Mouse (Mus musculus) spleen, adult 2 months (tissue): Measurements from ENCODE around the gene Rhox2f. TPM values are rescaled to one million over a fixed set of nuclear protein-coding genes. Genes with fewer than 3 reads are reported as not detected.
"Not testable (repeated sequence)": the region's sequence is repeated elsewhere in the genome, so short reads cannot be mapped to it uniquely, and the experiment has no call there.

Source experiments
- DNase-seq, 2 experiments: peaks; one replicate each; pipeline versions ENCODE4 v3.0.0 to v3.0.0-alpha.2; 2012 to 2021; ENCODE audit warnings: low spot score in 2 of 2, low read depth in 1 of 2
- H3K27ac ChIP-seq: fragments of 200-500 bp; 2 replicates; pipeline ENCODE4 v1.5.1; 2012; ENCODE audit warnings: low read length, inconsistent platforms; ENCODE audit not compliant: insufficient read depth
- H3K27me3 ChIP-seq: fragments of 200-500 bp; 2 replicates; pipeline ENCODE4 v1.6.1; 2012; ENCODE audit warnings: mild to moderate bottlenecking, moderate library complexity, low read length, inconsistent platforms; ENCODE audit not compliant: control insufficient read depth, insufficient read depth
- H3K36me3 ChIP-seq: fragments of 200-500 bp; 2 replicates; pipeline ENCODE4 v1.6.1; 2012; ENCODE audit warnings: mild to moderate bottlenecking, low read length, inconsistent platforms; ENCODE audit not compliant: control insufficient read depth, insufficient read depth
- H3K4me1 ChIP-seq: fragments of 200-500 bp; 2 replicates; pipeline ENCODE4 v1.6.1; 2011; ENCODE audit warnings: inconsistent platforms; ENCODE audit not compliant: control insufficient read depth, insufficient read depth, insufficient read length
- H3K4me3 ChIP-seq: fragments of 200-500 bp; 2 replicates; pipeline ENCODE4 v1.5.1; 2011; ENCODE audit warnings: mild to moderate bottlenecking, inconsistent platforms; ENCODE audit not compliant: insufficient read depth, insufficient read length; ENCODE audit errors: extremely low read depth
- WGBS: fragments of 180-500 bp; shearing (Covaris S2); methylation state at CpG from one replicate; pipeline ENCODE4 v1.1.7; 2018; 5-methylcytosine and 5-hydroxymethylcytosine counted together
- polyA plus RNA-seq: library from polyadenylated mRNA; depleted of rRNA; stranded (reverse); fragments of >200 nt; gene quantifications from 2 replicates; pipeline ENCODE4 v1.2.3, GENCODE M21; 2012; rRNA removed

Rhox2f gene
- polyA plus RNA-seq, result not detected in 2 replicates

GRCm38 (mm10) chrX:37571105-37571504 is at the start of gene Rhox2f:
Gene Rhox2f (plus strand): TSS chrX:37571405.
- not testable (repeated sequence) for H3K27me3 ChIP-seq, H3K36me3 ChIP-seq, H3K27ac ChIP-seq, DNase-seq, H3K4me3 ChIP-seq, H3K4me1 ChIP-seq
- WGBS, result 90% methylated on average over 8 of the region's 8 CpGs

GRCm38 (mm10) chrX:37530152-37530551 is 41.1 kb upstream of the Rhox2f start, which contains the start of gene Rhox2e:
Gene Rhox2e (plus strand): TSS chrX:37530452.
- H3K27ac ChIP-seq, H3K4me1 ChIP-seq, H3K4me3 ChIP-seq, H3K27me3 ChIP-seq, H3K36me3 ChIP-seq, DNase-seq: not testable (repeated sequence)
- WGBS, result 97% methylated on average over 3 of the region's 8 CpGs

- H3K27ac ChIP-seq, H3K36me3 ChIP-seq, DNase-seq, H3K27me3 ChIP-seq, H3K4me3 ChIP-seq, H3K4me1 ChIP-seq: not testable (repeated sequence)
- WGBS, result 100% methylated on average over 1 of the region's 4 CpGs
These were observed 29.5 kb upstream of the Rhox2f start, which contains the start of gene Rhox3e for GRCm38 (mm10) chrX:37541719-37542118. Gene Rhox3e (plus strand): TSS chrX:37542019.

GRCm38 (mm10) chrX:37557112-37557511 is 14.1 kb upstream of the Rhox2f start, which contains the start of gene Rhox4e:
Gene Rhox4e (plus strand): TSS chrX:37557412.
- not testable (repeated sequence) for H3K4me1 ChIP-seq, H3K4me3 ChIP-seq, DNase-seq, H3K27me3 ChIP-seq, H3K27ac ChIP-seq, H3K36me3 ChIP-seq
- 91% methylated on average over 10 of the region's 18 CpGs for WGBS

GRCm38 (mm10) chrX:37572638-37573037 is 1.4 kb downstream of the Rhox2f start:
- H3K27me3 ChIP-seq, H3K4me3 ChIP-seq, H3K4me1 ChIP-seq, DNase-seq, H3K27ac ChIP-seq, H3K36me3 ChIP-seq: not testable (repeated sequence)
- WGBS, result 58% methylated on average over 2 of the region's 2 CpGs

- H3K27ac ChIP-seq, H3K27me3 ChIP-seq, H3K4me3 ChIP-seq, H3K4me1 ChIP-seq, H3K36me3 ChIP-seq, DNase-seq: not testable (repeated sequence)
These were observed 9.5 kb downstream of the Rhox2f start, which contains the start of gene Rhox3f for GRCm38 (mm10) chrX:37580692-37581091. Gene Rhox3f (plus strand): TSS chrX:37580992.

- H3K4me3 ChIP-seq, H3K36me3 ChIP-seq, H3K27me3 ChIP-seq, H3K27ac ChIP-seq, H3K4me1 ChIP-seq, DNase-seq: not testable (repeated sequence)
- 94% methylated on average over 18 of the region's 19 CpGs for WGBS
These were observed 36.4 kb downstream of the Rhox2f start, which contains the start of gene Rhox4f for GRCm38 (mm10) chrX:37607604-37608003. Gene Rhox4f (minus strand): TSS chrX:37607704.

Other genes with a start within 250 kb of the Rhox2f start
- not detected in 2 replicates for gene Rhox3a2, start 191.4 kb upstream of the Rhox2f start, polyA plus RNA-seq
- not detected in 2 replicates for gene Rhox4a2, start 180.6 kb upstream of the Rhox2f start, polyA plus RNA-seq
- gene Rhox2b, start 159.3 kb upstream of the Rhox2f start, polyA plus RNA-seq, result not detected in 2 replicates
- not detected in 2 replicates for gene Rhox4b, start 138.9 kb upstream of the Rhox2f start, polyA plus RNA-seq
- not detected in 2 replicates for gene Rhox2c, start 117.7 kb upstream of the Rhox2f start, polyA plus RNA-seq
- not detected in 2 replicates for gene Rhox3c, start 112.8 kb upstream of the Rhox2f start, polyA plus RNA-seq
- not detected in 2 replicates for gene Rhox4c, start 91.1 kb upstream of the Rhox2f start, polyA plus RNA-seq
- gene Rhox2d, start 78.0 kb upstream of the Rhox2f start, polyA plus RNA-seq, result not detected in 2 replicates
- gene Rhox4d, start 57.0 kb upstream of the Rhox2f start, polyA plus RNA-seq, result not detected in 2 replicates
- gene Rhox2e, start 41.0 kb upstream of the Rhox2f start, polyA plus RNA-seq, result not detected in 2 replicates
- not detected in 2 replicates for gene Rhox3e, start 29.4 kb upstream of the Rhox2f start, polyA plus RNA-seq
- gene Rhox4e, start 14.0 kb upstream of the Rhox2f start, polyA plus RNA-seq, result not detected in 2 replicates
- gene Rhox3f, start 9.6 kb downstream of the Rhox2f start, polyA plus RNA-seq, result not detected in 2 replicates
- not detected in 2 replicates for gene Rhox4f, start 36.3 kb downstream of the Rhox2f start, polyA plus RNA-seq
- gene Rhox3g, start 57.2 kb downstream of the Rhox2f start, polyA plus RNA-seq, result not detected in 2 replicates
- gene Rhox2g, start 72.1 kb downstream of the Rhox2f start, polyA plus RNA-seq, result not detected in 2 replicates
- gene Rhox4g, start 79.9 kb downstream of the Rhox2f start, polyA plus RNA-seq, result not detected in 2 replicates
- gene Rhox3h, start 97.4 kb downstream of the Rhox2f start, polyA plus RNA-seq, result not detected in 2 replicates
- not detected in 2 replicates for gene Rhox2h, start 101.9 kb downstream of the Rhox2f start, polyA plus RNA-seq
- not detected in 2 replicates for gene Rhox5, start 233.4 kb downstream of the Rhox2f start, polyA plus RNA-seq